Mouse (Mus musculus): ENCODE measurements around the gene Kndc1.

DNA sequence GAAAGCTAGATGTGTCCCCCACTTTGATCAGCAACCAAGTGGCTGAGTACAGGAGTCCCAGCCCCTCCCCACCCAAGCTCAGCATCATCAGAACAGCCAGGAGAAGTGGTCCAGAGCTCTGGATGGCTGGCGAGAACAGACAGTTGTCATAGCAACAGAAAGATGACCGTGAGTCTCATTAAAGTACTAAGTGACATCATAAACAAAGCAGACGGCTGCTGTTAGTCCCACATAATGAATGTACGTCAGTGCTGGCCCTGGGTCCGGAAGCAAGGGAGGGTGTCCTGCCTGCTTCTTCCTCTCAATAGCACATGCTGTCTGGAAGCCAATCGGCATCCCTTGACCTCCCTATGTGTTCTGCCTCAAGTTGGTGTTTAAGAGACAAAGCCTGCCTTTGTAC is 44.3 kb upstream of the Kndc1 start:
- TF ChIP-seq CTCF (IDR thresholded peaks at IDR 0.05; ENCODE audit: borderline replicate concordance, insufficient read depth, low read length), result no peak
- TF ChIP-seq POLR2A (IDR thresholded peaks at IDR 0.05; ENCODE audit: low read depth, low read length), result no peak
